Mouse (Mus musculus) embryonic facial prominence, embryonic 13.5 days (tissue): ENCODE data around the gene Scn1b. TPM values are rescaled to one million over a fixed set of nuclear protein-coding genes. Genes with fewer than 3 reads are reported as not detected.
A peak's percentile ranks its signal among the peaks of the same experiment; 100 is the strongest.

Experiments
- ATAC-seq: fragments of 200-750 bp; cut with Nextera tagmentation; 2 replicates; pipeline ENCODE4 v1.8.0; 2017; ENCODE audit warnings: low read depth; ENCODE audit not compliant: insufficient number of reproducible peaks, insufficient read depth, low FRiP score, low TSS enrichment
- H3K27ac ChIP-seq: fragments of 300-500 bp; sonication (generic); 2 replicates; pipeline ENCODE4 v1.5.1; 2015; ENCODE audit warnings: moderate library complexity, mild to moderate bottlenecking, inconsistent platforms
- H3K27me3 ChIP-seq: fragments of 300-500 bp; sonication (generic); 2 replicates; pipeline ENCODE4 v1.6.1; 2015; ENCODE audit warnings: mild to moderate bottlenecking, inconsistent platforms
- H3K36me3 ChIP-seq: fragments of 300-500 bp; sonication (generic); 2 replicates; pipeline ENCODE4 v1.6.1; 2015; ENCODE audit warnings: mild to moderate bottlenecking, inconsistent platforms
- H3K4me1 ChIP-seq: fragments of 300-500 bp; sonication (generic); 2 replicates; pipeline ENCODE4 v1.6.1; 2015; ENCODE audit warnings: inconsistent platforms
- H3K4me2 ChIP-seq: fragments of 300-500 bp; sonication (generic); 2 replicates; pipeline ENCODE4 v1.6.1; 2015; ENCODE audit warnings: moderate library complexity, mild to moderate bottlenecking, inconsistent platforms
- H3K4me3 ChIP-seq: fragments of 300-500 bp; sonication (generic); 2 replicates; pipeline ENCODE4 v1.5.1; 2015; ENCODE audit warnings: mild to moderate bottlenecking, inconsistent platforms
- H3K9ac ChIP-seq: fragments of 300-500 bp; sonication (generic); 2 replicates; pipeline ENCODE4 v1.6.1; 2015; ENCODE audit warnings: mild to moderate bottlenecking, inconsistent platforms
- H3K9me3 ChIP-seq: fragments of 300-500 bp; sonication (generic); 2 replicates; pipeline ENCODE4 v1.6.1; 2016; ENCODE audit warnings: inconsistent platforms
- WGBS: fragments of 180-500 bp; shearing (Covaris S2); methylation state at CpG from one replicate; pipeline ENCODE4 v1.1.7; 2015; ENCODE audit warnings: mixed read lengths; 5-methylcytosine and 5-hydroxymethylcytosine counted together
- polyA plus RNA-seq: library from polyadenylated mRNA; unstranded; fragments of >200 nt; fragmentation: Nextera tagmentation; extraction: Ambion mirVana; gene quantifications from 2 replicates; pipeline ENCODE4 v1.2.1, GENCODE M21; 2015

Scn1b gene
- polyA plus RNA-seq, 1 experiment from 2014 or later: 4.8 TPM

- 80% methylated on average over 6 of the region's 6 CpGs for WGBS
- H3K36me3 ChIP-seq: no peaks in the 10 kb centered on the region
Measured at GRCm38 (mm10) chr7:31113800-31114199, 13.0 kb downstream of the Scn1b start.

GRCm38 (mm10) chr7:31112036-31112435, 14.8 kb downstream of the Scn1b start:
- ATAC-seq: no peak
- Histone ChIP-seq H3K27ac (no peak overlapping the region), H3K9ac (no peak overlapping the region), H3K4me1 (peaks cover 14% of the 10 kb centered on the region), H3K36me3 (no peaks in the 10 kb centered on the region), H3K27me3 (no peaks in the 10 kb centered on the region), H3K4me2 (no peak overlapping the region), H3K4me3 (no peak overlapping the region), H3K9me3 (no peaks in the 10 kb centered on the region)
- WGBS: 42% methylated on average over 4 of the region's 4 CpGs

More at GRCm38 (mm10) chr7:31113800-31114199, 13.0 kb downstream of the Scn1b start:
- Histone ChIP-seq H3K27ac (no peak overlapping the region), H3K4me2 (no peak overlapping the region), H3K9me3 (no peaks in the 10 kb centered on the region), H3K4me1 (peaks cover 14% of the 10 kb centered on the region), H3K9ac (no peak overlapping the region), H3K4me3 (no peak overlapping the region), H3K27me3 (no peaks in the 10 kb centered on the region)
- ATAC-seq: no peak

- no peak overlapping the region for H3K4me2 ChIP-seq
- no peak overlapping the region for H3K9ac ChIP-seq
- H3K4me1 ChIP-seq: peaks cover 13% of the 10 kb centered on the region
- H3K4me3 ChIP-seq: no peak overlapping the region
- WGBS: 79% methylated on average over 15 of the region's 15 CpGs
- no peak overlapping the region for H3K27ac ChIP-seq
- H3K9me3 ChIP-seq: no peaks in the 10 kb centered on the region
- no peak for ATAC-seq
- no peaks in the 10 kb centered on the region for H3K27me3 ChIP-seq
- no peaks in the 10 kb centered on the region for H3K36me3 ChIP-seq
Measured at GRCm38 (mm10) chr7:31110861-31111385, 15.9 kb downstream of the Scn1b start.

GRCm38 (mm10) chr7:31109796-31110195, 17.0 kb downstream of the Scn1b start:
- Histone ChIP-seq H3K27me3 (no peaks in the 10 kb centered on the region), H3K9me3 (no peaks in the 10 kb centered on the region), H3K4me3 (no peak overlapping the region), H3K4me1 (peaks cover 2% of the 10 kb centered on the region; the same call in 1 of the 2 replicates), H3K27ac (no peak overlapping the region), H3K4me2 (no peak overlapping the region), H3K9ac (no peak overlapping the region), H3K36me3 (no peaks in the 10 kb centered on the region)
- ATAC-seq: no peak
- 85% methylated on average over 5 of the region's 5 CpGs for WGBS

GRCm38 (mm10) chr7:31109091-31109490, 17.7 kb downstream of the Scn1b start:
- Histone ChIP-seq H3K4me3 (no peak overlapping the region), H3K27ac (no peak overlapping the region), H3K27me3 (no peaks in the 10 kb centered on the region), H3K4me1 (no peaks in the 10 kb centered on the region), H3K9ac (no peak overlapping the region), H3K36me3 (no peaks in the 10 kb centered on the region), H3K9me3 (no peaks in the 10 kb centered on the region), H3K4me2 (no peak overlapping the region)
- 48% methylated on average over 7 of the region's 7 CpGs for WGBS
- no peak for ATAC-seq

- 84% methylated on average over 11 of the region's 11 CpGs for WGBS
- Histone ChIP-seq H3K4me1 (no peaks in the 10 kb centered on the region), H3K27me3 (no peaks in the 10 kb centered on the region), H3K9ac (no peak overlapping the region), H3K36me3 (no peaks in the 10 kb centered on the region), H3K4me2 (no peak overlapping the region), H3K27ac (no peak overlapping the region), H3K4me3 (no peak overlapping the region), H3K9me3 (no peaks in the 10 kb centered on the region)
- no peak for ATAC-seq
Measured at GRCm38 (mm10) chr7:31107781-31108180, 19.0 kb downstream of the Scn1b start.

- Histone ChIP-seq H3K27me3 (no peaks in the 10 kb centered on the region), H3K9me3 (no peaks in the 10 kb centered on the region), H3K9ac (no peak overlapping the region), H3K36me3 (no peaks in the 10 kb centered on the region), H3K4me1 (no peaks in the 10 kb centered on the region), H3K4me2 (no peak overlapping the region), H3K4me3 (no peak overlapping the region), H3K27ac (no peak overlapping the region)
- WGBS: 61% methylated on average over 3 of the region's 3 CpGs
- no peak for ATAC-seq
Measured at GRCm38 (mm10) chr7:31106166-31106565, 20.6 kb downstream of the Scn1b start.

- Histone ChIP-seq H3K9me3 (no peaks in the 10 kb centered on the region), H3K4me3 (no peak overlapping the region), H3K36me3 (no peaks in the 10 kb centered on the region), H3K27me3 (no peaks in the 10 kb centered on the region), H3K4me1 (no peaks in the 10 kb centered on the region), H3K27ac (no peak overlapping the region), H3K4me2 (no peak overlapping the region), H3K9ac (no peak overlapping the region)
- ATAC-seq: no peak
- WGBS: 59% methylated on average over 15 of the region's 15 CpGs
Measured at GRCm38 (mm10) chr7:31105061-31105768, 21.6 kb downstream of the Scn1b start.

GRCm38 (mm10) chr7:31100786-31101185, 26.0 kb downstream of the Scn1b start:
- 87% methylated on average over 14 of the region's 14 CpGs for WGBS
- 0 out of 2 replicates have a peak, but pooled peaks cover 4% of the 10 kb centered on the region for H3K4me1 ChIP-seq
- no peaks in the 10 kb centered on the region for H3K9me3 ChIP-seq
- H3K4me3 ChIP-seq: no peak overlapping the region
- H3K27me3 ChIP-seq: no peaks in the 10 kb centered on the region
- no peak overlapping the region for H3K9ac ChIP-seq
- no peak overlapping the region for H3K4me2 ChIP-seq
- ATAC-seq: no peak
- no peaks in the 10 kb centered on the region for H3K36me3 ChIP-seq
- no peak overlapping the region for H3K27ac ChIP-seq

- H3K9ac ChIP-seq: no peak overlapping the region
- no peak for ATAC-seq
- WGBS: 91% methylated on average over 6 of the region's 6 CpGs
- no peaks in the 10 kb centered on the region for H3K27me3 ChIP-seq
- 0 out of 2 replicates have a peak, but pooled peaks cover 4% of the 10 kb centered on the region for H3K4me1 ChIP-seq
- H3K9me3 ChIP-seq: no peaks in the 10 kb centered on the region
- no peaks in the 10 kb centered on the region for H3K36me3 ChIP-seq
- no peak overlapping the region for H3K4me2 ChIP-seq
- no peak overlapping the region for H3K27ac ChIP-seq
- H3K4me3 ChIP-seq: no peak overlapping the region
Measured at GRCm38 (mm10) chr7:31099612-31099982, 27.2 kb downstream of the Scn1b start.

- no peak overlapping the region for H3K9ac ChIP-seq
- peak overlapping the region; percentile 55; the same call in 1 of the 2 replicates for H3K27ac ChIP-seq
- 76% methylated on average over 22 of the region's 22 CpGs for WGBS
- H3K4me2 ChIP-seq: no peak overlapping the region
- ATAC-seq: no peak
- no peaks in the 10 kb centered on the region for H3K36me3 ChIP-seq
- 0 out of 2 replicates have a peak, but pooled peaks cover 4% of the 10 kb centered on the region for H3K4me1 ChIP-seq
- H3K27me3 ChIP-seq: no peaks in the 10 kb centered on the region
- H3K4me3 ChIP-seq: no peak overlapping the region
- H3K9me3 ChIP-seq: no peaks in the 10 kb centered on the region
Measured at GRCm38 (mm10) chr7:31098697-31099611, 27.8 kb downstream of the Scn1b start.
